Mouse (Mus musculus): ENCODE results near the gene Gm20696. TPM values are rescaled to one million over a fixed set of nuclear protein-coding genes. Genes with fewer than 3 reads are reported as not detected.

The Gm20696 gene
- total and polyA plus RNA-seq, 3 experiments, result 0.59 TPM; not detected in 2

- H3K36me3 ChIP-seq (replicated peaks in 1 of 2; ENCODE audit: control insufficient read depth in 1 of 2, insufficient read depth in 1 of 2, low read length in 1 of 2), result peaks cover 0 to 6% of the 10 kb centered on the region in 2 experiments
- DNase-seq (ENCODE audit: extremely low read depth), result no peak
- no peaks in the 10 kb centered on the region for H3K27me3 ChIP-seq (replicated peaks)
- in situ Hi-C loops (cut with MboI; ENCODE audit: low pct_ligation_motif_present, low pct_unique_long_range_greater_than_20kb, low sequenced_read_pairs) (no loop called here), dilution Hi-C loops (cut with MboI; ENCODE audit: extremely low pct_ligation_motif_present, extremely low pct_unique_long_range_greater_than_20kb, low sequenced_read_pairs) (no loop called here)
- H3K9me3 ChIP-seq (replicated peaks; ENCODE audit: low read length), result no peaks in the 10 kb centered on the region
- H3K27ac ChIP-seq (ENCODE audit: insufficient read depth, low read depth), result no peak overlapping the region
- H3K79me2 ChIP-seq (replicated peaks; ENCODE audit: control insufficient read depth, extremely low read depth, insufficient read depth, poor library complexity, severe bottlenecking), result no peaks in the 10 kb centered on the region
- no peak overlapping the region for H3K4me2 ChIP-seq (ENCODE audit: insufficient read depth, low read depth, poor library complexity, severe bottlenecking)
- H3K9ac ChIP-seq (ENCODE audit: insufficient read depth, low read depth), result no peak overlapping the region
- peaks cover 0 to 21% of the 10 kb centered on the region in 2 experiments; a peak in 3 of 4 replicates for H3K4me1 ChIP-seq (ENCODE audit: control insufficient read depth in 1 of 2, insufficient read depth in 2 of 2)
- no peak for TF ChIP-seq TBP (conservative IDR thresholded peaks at IDR 0.05; ENCODE audit: low read depth, low read length)
- no peak for TF ChIP-seq IRF4 (IDR thresholded peaks at IDR 0.05; ENCODE audit: low read depth, low read length)
- TF ChIP-seq POLR2AphosphoS2 (IDR thresholded peaks at IDR 0.05; ENCODE audit: low read depth, low read length), result no peak
- TF ChIP-seq EP300 (IDR thresholded peaks at IDR 0.05; ENCODE audit: low read length), result no peak
- no peak for TF ChIP-seq GABPA (IDR thresholded peaks at IDR 0.05; ENCODE audit: insufficient replicate concordance, low read depth, low read length)
- TF ChIP-seq ZC3H11A (IDR thresholded peaks at IDR 0.05; ENCODE audit: low read depth, low read length), result no peak
- no peak overlapping the region for H3K4me3 ChIP-seq (replicated peaks in 1 of 3; ENCODE audit: low read depth in 2 of 3, low read length in 2 of 3, poor library complexity in 1 of 3)
Measured at GRCm38 (mm10) chr6:99221147-99221546, 445.4 kb downstream of the Gm20696 start.

GRCm38 (mm10) chr6:99220472-99220871, 446.1 kb downstream of the Gm20696 start:
- Histone ChIP-seq H3K4me3 (replicated peaks in 1 of 3; ENCODE audit: low read depth in 2 of 3, low read length in 2 of 3, poor library complexity in 1 of 3) (no peak overlapping the region), H3K79me2 (replicated peaks; ENCODE audit: control insufficient read depth, extremely low read depth, insufficient read depth, poor library complexity, severe bottlenecking) (no peaks in the 10 kb centered on the region), H3K36me3 (replicated peaks in 1 of 2; ENCODE audit: control insufficient read depth in 1 of 2, insufficient read depth in 1 of 2, low read length in 1 of 2) (peaks cover 0 to 6% of the 10 kb centered on the region in 2 experiments), H3K4me1 (ENCODE audit: control insufficient read depth in 1 of 2, insufficient read depth in 2 of 2) (peaks cover 0 to 14% of the 10 kb centered on the region in 2 experiments; a peak in 3 of 4 replicates), H3K9me3 (replicated peaks; ENCODE audit: low read length) (no peaks in the 10 kb centered on the region), H3K27ac (ENCODE audit: insufficient read depth, low read depth) (no peak overlapping the region), H3K27me3 (replicated peaks) (no peaks in the 10 kb centered on the region), H3K9ac (ENCODE audit: insufficient read depth, low read depth) (no peak overlapping the region), H3K4me2 (ENCODE audit: insufficient read depth, low read depth, poor library complexity, severe bottlenecking) (no peak overlapping the region)
- no peak for TF ChIP-seq MXI1 (IDR thresholded peaks at IDR 0.05; ENCODE audit: low read depth, low read length)
- TF ChIP-seq TCF12 (IDR thresholded peaks at IDR 0.05; ENCODE audit: low read depth, low read length), result no peak
- no peak for TF ChIP-seq MAFK (IDR thresholded peaks at IDR 0.05; ENCODE audit: insufficient replicate concordance, low read length)
- TF ChIP-seq ELF1 (IDR thresholded peaks at IDR 0.05; ENCODE audit: low read depth, low read length), result no peak
- no peak for TF ChIP-seq JUN (IDR thresholded peaks at IDR 0.05; ENCODE audit: insufficient read depth, low read depth, low read length)
- TF ChIP-seq TBP (conservative IDR thresholded peaks at IDR 0.05; ENCODE audit: low read depth, low read length), result no peak
- no peak for TF ChIP-seq RAD21 (IDR thresholded peaks at IDR 0.05; ENCODE audit: low read depth, low read length)
- TF ChIP-seq POLR2A (IDR thresholded peaks at IDR 0.05; ENCODE audit: low read depth, low read length), result no peak
- no peak for TF ChIP-seq RCOR1 (conservative IDR thresholded peaks at IDR 0.05; ENCODE audit: low read depth, low read length)
- TF ChIP-seq CTCF (conservative IDR thresholded peaks at IDR 0.05 in 1 of 2, IDR thresholded peaks at IDR 0.05 in 1 of 2; ENCODE audit: low read depth in 2 of 2, low read length in 2 of 2), result no peak
- no peak for TF ChIP-seq MAX (IDR thresholded peaks at IDR 0.05; ENCODE audit: low read length)
- TF ChIP-seq ZC3H11A (IDR thresholded peaks at IDR 0.05; ENCODE audit: low read depth, low read length), result no peak
- no peak for TF ChIP-seq ZNF384 (IDR thresholded peaks at IDR 0.05; ENCODE audit: low read depth, low read length)
- TF ChIP-seq NRF1 (IDR thresholded peaks at IDR 0.05; ENCODE audit: low read depth, low read length), result no peak
- TF ChIP-seq E2F4 (IDR thresholded peaks at IDR 0.05; ENCODE audit: insufficient replicate concordance, low read depth, low read length), result no peak
- no peak for TF ChIP-seq EP300 (IDR thresholded peaks at IDR 0.05; ENCODE audit: low read length)
- TF ChIP-seq MYC (IDR thresholded peaks at IDR 0.05; ENCODE audit: low read depth, low read length), result no peak
- TF ChIP-seq USF1 (IDR thresholded peaks at IDR 0.05; ENCODE audit: low read depth, low read length), result no peak
- in situ Hi-C loops (cut with MboI; ENCODE audit: low pct_ligation_motif_present, low pct_unique_long_range_greater_than_20kb, low sequenced_read_pairs) (no loop called here), dilution Hi-C loops (cut with MboI; ENCODE audit: extremely low pct_ligation_motif_present, extremely low pct_unique_long_range_greater_than_20kb, low sequenced_read_pairs) (no loop called here)
- no peak for DNase-seq (ENCODE audit: extremely low read depth)
